Mouse (Mus musculus): ENCODE measurements around the gene Cdc42ep4. TPM values are rescaled to one million over a fixed set of nuclear protein-coding genes. Genes with fewer than 3 reads are reported as not detected.
A peak's percentile ranks its signal among the peaks of the same experiment; 100 is the strongest.

Cdc42ep4 gene
- polyA plus RNA-seq, 1 experiment from 2014 or later, result 18.4 TPM

- peaks cover 11% of the 10 kb centered on the region for H3K27me3 ChIP-seq (ENCODE audit: control insufficient read depth, insufficient read depth, low read length)
- peak overlapping the region; percentile 66 for H3K9ac ChIP-seq (ENCODE audit: low read depth, low read length)
- H3K4me3 ChIP-seq (ENCODE audit: low read depth, low read length), result no peak overlapping the region
- H3K9me3 ChIP-seq (replicated peaks; ENCODE audit: control insufficient read depth, low read length), result no peaks in the 10 kb centered on the region
- peak overlapping the region; percentile 41; the same call in 1 of the 2 replicates for H3K27ac ChIP-seq (ENCODE audit: low read depth, low read length)
- WGBS (ENCODE audit: insufficient replicate concordance), result 6% methylated on average over 10 of the region's 10 CpGs
- peaks cover 18% of the 10 kb centered on the region for H3K4me1 ChIP-seq (ENCODE audit: control insufficient read depth, insufficient read depth, low read length)
- peak overlapping the region; percentile 14; the same call in 1 of the 2 replicates for H3K4me2 ChIP-seq
- peaks cover 4% of the 10 kb centered on the region; the same call in 1 of the 2 replicates for H3K36me3 ChIP-seq (ENCODE audit: control insufficient read depth, insufficient read depth, low read length)
- ATAC-seq (replicated peaks; ENCODE audit: insufficient number of reproducible peaks, low FRiP score, low TSS enrichment), result no peak; the same call in 1 of the 2 replicates
Observed at GRCm38 (mm10) chr11:113710257-113710777, 41.4 kb downstream of the Cdc42ep4 start.

DNA sequence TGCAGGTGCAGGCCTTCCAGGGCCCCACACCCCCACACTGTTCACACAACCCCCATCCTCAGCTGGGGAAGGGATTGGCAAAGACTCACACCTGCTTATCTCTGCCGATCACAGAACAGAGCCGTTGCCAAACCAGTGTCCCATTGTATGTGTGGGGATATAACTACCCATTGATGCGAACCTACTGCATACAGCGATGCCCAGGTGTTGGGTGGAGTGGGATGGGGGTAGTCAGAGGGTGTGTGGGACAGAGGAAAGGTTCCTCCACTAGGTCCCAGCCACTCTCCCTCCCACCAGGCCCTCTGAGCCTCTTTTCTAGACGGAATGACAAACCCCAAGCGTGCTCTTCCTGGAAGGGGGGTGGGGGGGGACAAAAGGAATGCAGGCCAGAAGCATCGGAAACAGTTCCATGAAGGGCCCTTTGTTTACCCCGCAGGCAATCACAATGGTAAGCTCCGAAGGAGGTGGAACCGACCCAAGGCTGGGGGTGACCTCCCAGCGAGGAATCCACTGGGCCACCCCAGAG is 41.9 kb downstream of the Cdc42ep4 start, which contains the start of gene Cpsf4l:
TSS of gene Cpsf4l (minus strand) at position 287 of the 526 bp plus-strand sequence.
- Histone ChIP-seq H3K27ac (ENCODE audit: low read depth, low read length) (peak within 1 kb of the TSS; percentile 41; the same call in 1 of the 2 replicates), H3K4me3 (ENCODE audit: low read depth, low read length) (no peak within 1 kb of the TSS), H3K27me3 (ENCODE audit: control insufficient read depth, insufficient read depth, low read length) (peaks cover 11% of the 10 kb centered on the region), H3K4me1 (ENCODE audit: control insufficient read depth, insufficient read depth, low read length) (peaks cover 18% of the 10 kb centered on the region), H3K9ac (ENCODE audit: low read depth, low read length) (peak within 1 kb of the TSS; percentile 66), H3K9me3 (replicated peaks; ENCODE audit: control insufficient read depth, low read length) (no peaks in the 10 kb centered on the region), H3K36me3 (ENCODE audit: control insufficient read depth, insufficient read depth, low read length) (peaks cover 4% of the 10 kb centered on the region; the same call in 1 of the 2 replicates), H3K4me2 (peak within 1 kb of the TSS; percentile 41)
- 10% methylated on average over 11 of the region's 11 CpGs for WGBS (ENCODE audit: insufficient replicate concordance)
- no peak for ATAC-seq (replicated peaks; ENCODE audit: insufficient number of reproducible peaks, low FRiP score, low TSS enrichment)

DNA sequence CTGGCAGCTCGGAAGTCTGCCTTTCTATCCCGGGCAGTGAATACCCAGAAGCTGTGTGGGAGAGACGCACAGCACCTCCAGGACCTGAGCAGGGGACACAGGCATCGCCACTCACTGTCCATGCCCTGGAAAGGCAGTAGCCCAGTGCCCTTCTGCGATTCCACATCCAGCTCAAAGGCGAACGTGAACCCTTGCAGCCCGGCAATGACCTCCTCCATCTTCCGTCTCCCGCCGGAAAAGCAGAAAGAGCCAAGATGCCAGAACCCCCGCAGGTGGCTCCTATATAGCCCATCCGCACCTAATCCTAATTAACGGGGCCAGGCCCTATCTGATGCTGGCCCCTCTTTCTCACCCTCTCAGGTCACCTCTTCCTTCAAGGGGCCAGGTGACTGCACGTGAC is 42.4 kb downstream of the Cdc42ep4 start:
- ATAC-seq (replicated peaks; ENCODE audit: insufficient number of reproducible peaks, low FRiP score, low TSS enrichment), result 0 out of 2 replicates have a peak, but pooled peaks have one; percentile 20
- H3K9ac ChIP-seq (ENCODE audit: low read depth, low read length), result no peak overlapping the region
- H3K4me2 ChIP-seq, result peak overlapping the region; percentile 41
- no peak overlapping the region for H3K4me3 ChIP-seq (ENCODE audit: low read depth, low read length)
- no peaks in the 10 kb centered on the region for H3K9me3 ChIP-seq (replicated peaks; ENCODE audit: control insufficient read depth, low read length)
- peaks cover 11% of the 10 kb centered on the region for H3K27me3 ChIP-seq (ENCODE audit: control insufficient read depth, insufficient read depth, low read length)
- H3K36me3 ChIP-seq (ENCODE audit: control insufficient read depth, insufficient read depth, low read length), result peaks cover 4% of the 10 kb centered on the region; the same call in 1 of the 2 replicates
- H3K4me1 ChIP-seq (ENCODE audit: control insufficient read depth, insufficient read depth, low read length), result peaks cover 18% of the 10 kb centered on the region
- H3K27ac ChIP-seq (ENCODE audit: low read depth, low read length), result no peak overlapping the region
- 15% methylated on average over 15 of the region's 15 CpGs for WGBS (ENCODE audit: insufficient replicate concordance)

- WGBS (ENCODE audit: insufficient replicate concordance), result 49% methylated on average over 19 of the region's 19 CpGs
- H3K9ac ChIP-seq (ENCODE audit: low read depth, low read length), result no peak overlapping the region
- peaks cover 21% of the 10 kb centered on the region for H3K4me1 ChIP-seq (ENCODE audit: control insufficient read depth, insufficient read depth, low read length)
- no peaks in the 10 kb centered on the region for H3K9me3 ChIP-seq (replicated peaks; ENCODE audit: control insufficient read depth, low read length)
- peaks cover 4% of the 10 kb centered on the region; the same call in 1 of the 2 replicates for H3K36me3 ChIP-seq (ENCODE audit: control insufficient read depth, insufficient read depth, low read length)
- H3K4me2 ChIP-seq, result peak overlapping the region; percentile 41; the same call in 1 of the 2 replicates
- peaks cover 11% of the 10 kb centered on the region for H3K27me3 ChIP-seq (ENCODE audit: control insufficient read depth, insufficient read depth, low read length)
- no peak for ATAC-seq (replicated peaks; ENCODE audit: insufficient number of reproducible peaks, low FRiP score, low TSS enrichment)
- no peak overlapping the region for H3K4me3 ChIP-seq (ENCODE audit: low read depth, low read length)
- H3K27ac ChIP-seq (ENCODE audit: low read depth, low read length), result no peak overlapping the region
Observed at GRCm38 (mm10) chr11:113708629-113709213, 43.0 kb downstream of the Cdc42ep4 start.

GRCm38 (mm10) chr11:113705966-113706652 is 45.6 kb downstream of the Cdc42ep4 start:
- Histone ChIP-seq H3K27ac (ENCODE audit: low read depth, low read length) (no peak overlapping the region), H3K27me3 (ENCODE audit: control insufficient read depth, insufficient read depth, low read length) (peaks cover 11% of the 10 kb centered on the region), H3K4me1 (ENCODE audit: control insufficient read depth, insufficient read depth, low read length) (peaks cover 21% of the 10 kb centered on the region), H3K4me3 (ENCODE audit: low read depth, low read length) (no peak overlapping the region), H3K9ac (ENCODE audit: low read depth, low read length) (no peak overlapping the region), H3K9me3 (replicated peaks; ENCODE audit: control insufficient read depth, low read length) (no peaks in the 10 kb centered on the region), H3K4me2 (no peak overlapping the region), H3K36me3 (ENCODE audit: control insufficient read depth, insufficient read depth, low read length) (peaks cover 4% of the 10 kb centered on the region; the same call in 1 of the 2 replicates)
- whole genome bisulfite sequencing (ENCODE audit: insufficient replicate concordance), result 77% methylated on average over 15 of the region's 15 CpGs
- ATAC-seq (replicated peaks; ENCODE audit: insufficient number of reproducible peaks, low FRiP score, low TSS enrichment), result no peak

DNA sequence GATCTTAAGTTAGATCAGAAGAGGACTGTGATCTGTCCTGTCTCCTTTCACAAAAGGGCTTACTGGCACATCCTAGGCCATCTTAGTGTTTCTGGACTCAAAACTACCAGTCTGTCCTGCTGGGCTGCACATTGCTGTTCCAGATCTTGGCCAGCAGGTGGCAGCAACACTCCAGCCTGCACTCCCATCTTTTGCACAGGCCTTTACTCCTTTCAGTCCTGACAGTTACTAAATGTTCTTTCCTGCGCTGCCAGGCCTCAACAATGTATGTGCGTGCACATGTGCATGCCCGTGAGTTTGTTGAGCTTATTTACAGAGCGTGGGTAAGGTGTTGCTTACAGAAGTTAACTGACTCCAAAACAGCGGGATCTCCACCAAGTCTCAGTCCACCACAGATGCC is 47.9 kb downstream of the Cdc42ep4 start:
- H3K27me3 ChIP-seq (ENCODE audit: control insufficient read depth, insufficient read depth, low read length), result peaks cover 3% of the 10 kb centered on the region
- 45% methylated on average over 5 of the region's 5 CpGs for WGBS (ENCODE audit: insufficient replicate concordance)
- H3K4me3 ChIP-seq (ENCODE audit: low read depth, low read length), result no peak overlapping the region
- no peaks in the 10 kb centered on the region for H3K9me3 ChIP-seq (replicated peaks; ENCODE audit: control insufficient read depth, low read length)
- no peak overlapping the region for H3K27ac ChIP-seq (ENCODE audit: low read depth, low read length)
- 0 out of 2 replicates have a peak, but pooled peaks cover 2% of the 10 kb centered on the region for H3K4me1 ChIP-seq (ENCODE audit: control insufficient read depth, insufficient read depth, low read length)
- H3K9ac ChIP-seq (ENCODE audit: low read depth, low read length), result no peak overlapping the region
- peaks cover 4% of the 10 kb centered on the region; the same call in 1 of the 2 replicates for H3K36me3 ChIP-seq (ENCODE audit: control insufficient read depth, insufficient read depth, low read length)
- ATAC-seq (replicated peaks; ENCODE audit: insufficient number of reproducible peaks, low FRiP score, low TSS enrichment), result 0 out of 2 replicates have a peak, but pooled peaks have one; percentile 29
- H3K4me2 ChIP-seq, result no peak overlapping the region

DNA sequence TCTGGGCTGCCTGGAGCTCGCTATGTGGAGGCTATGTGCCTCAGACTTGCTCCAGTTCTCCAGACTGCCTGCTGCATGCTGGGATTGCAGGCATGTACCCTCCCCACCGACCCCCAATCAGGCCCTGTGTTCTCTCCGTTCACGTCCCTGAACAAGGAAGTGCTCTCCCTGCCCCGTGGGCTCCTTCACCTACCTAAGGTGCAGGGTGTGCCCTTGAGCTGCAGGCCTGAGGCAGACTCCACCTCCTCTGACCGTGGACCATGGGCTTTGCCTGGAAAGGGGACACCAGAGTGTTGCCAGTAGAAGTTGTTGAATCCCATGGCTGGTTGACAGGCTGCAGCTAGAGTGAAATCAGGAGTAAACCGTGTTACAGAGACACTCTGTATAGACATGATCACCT is 52.0 kb downstream of the Cdc42ep4 start:
- Histone ChIP-seq H3K4me1 (ENCODE audit: control insufficient read depth, insufficient read depth, low read length) (0 out of 2 replicates have a peak, but pooled peaks cover 2% of the 10 kb centered on the region), H3K4me2 (no peak overlapping the region), H3K9me3 (replicated peaks; ENCODE audit: control insufficient read depth, low read length) (no peaks in the 10 kb centered on the region), H3K4me3 (ENCODE audit: low read depth, low read length) (no peak overlapping the region), H3K27me3 (ENCODE audit: control insufficient read depth, insufficient read depth, low read length) (no peaks in the 10 kb centered on the region), H3K27ac (ENCODE audit: low read depth, low read length) (no peak overlapping the region), H3K9ac (ENCODE audit: low read depth, low read length) (no peak overlapping the region), H3K36me3 (ENCODE audit: control insufficient read depth, insufficient read depth, low read length) (peaks cover 15% of the 10 kb centered on the region)
- 85% methylated on average over 7 of the region's 7 CpGs for WGBS (ENCODE audit: insufficient replicate concordance)
- no peak for ATAC-seq (replicated peaks; ENCODE audit: insufficient number of reproducible peaks, low FRiP score, low TSS enrichment)

DNA sequence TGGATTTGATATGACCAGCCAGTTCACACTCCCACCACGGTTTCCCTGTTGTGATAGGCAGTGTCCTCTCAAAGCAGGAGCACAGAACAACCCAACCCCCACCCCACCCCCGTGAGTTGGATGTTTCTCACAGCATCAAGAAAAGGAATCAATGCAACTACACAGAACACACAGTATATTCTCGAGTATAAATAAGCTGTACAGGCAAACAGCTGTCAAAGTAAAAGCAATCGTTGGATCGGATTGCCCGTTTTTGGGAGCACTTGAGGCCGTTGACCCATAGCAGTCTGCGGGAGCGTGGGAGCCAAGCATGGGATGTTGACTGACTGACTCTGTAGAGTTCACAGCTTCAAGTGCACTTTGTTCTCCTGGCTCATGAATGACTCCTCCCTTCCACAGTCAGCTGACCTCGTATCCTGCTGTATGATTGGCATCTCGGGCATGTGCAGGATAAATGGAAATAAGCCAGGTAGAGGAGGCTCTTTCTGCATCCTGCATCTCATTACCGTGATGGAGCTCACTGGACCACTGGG is 53.6 kb downstream of the Cdc42ep4 start:
- ATAC-seq (replicated peaks; ENCODE audit: insufficient number of reproducible peaks, low FRiP score, low TSS enrichment), result no peak
- no peak overlapping the region for H3K27ac ChIP-seq (ENCODE audit: low read depth, low read length)
- H3K9me3 ChIP-seq (replicated peaks; ENCODE audit: control insufficient read depth, low read length), result no peaks in the 10 kb centered on the region
- H3K4me2 ChIP-seq, result no peak overlapping the region
- peaks cover 19% of the 10 kb centered on the region for H3K36me3 ChIP-seq (ENCODE audit: control insufficient read depth, insufficient read depth, low read length)
- 81% methylated on average over 12 of the region's 12 CpGs for WGBS (ENCODE audit: insufficient replicate concordance)
- no peak overlapping the region for H3K4me3 ChIP-seq (ENCODE audit: low read depth, low read length)
- H3K27me3 ChIP-seq (ENCODE audit: control insufficient read depth, insufficient read depth, low read length), result no peaks in the 10 kb centered on the region
- no peak overlapping the region for H3K9ac ChIP-seq (ENCODE audit: low read depth, low read length)
- H3K4me1 ChIP-seq (ENCODE audit: control insufficient read depth, insufficient read depth, low read length), result no peaks in the 10 kb centered on the region
